ENCODE assay signal across 8 mouse cellular contexts in the genomic region with DNA sequence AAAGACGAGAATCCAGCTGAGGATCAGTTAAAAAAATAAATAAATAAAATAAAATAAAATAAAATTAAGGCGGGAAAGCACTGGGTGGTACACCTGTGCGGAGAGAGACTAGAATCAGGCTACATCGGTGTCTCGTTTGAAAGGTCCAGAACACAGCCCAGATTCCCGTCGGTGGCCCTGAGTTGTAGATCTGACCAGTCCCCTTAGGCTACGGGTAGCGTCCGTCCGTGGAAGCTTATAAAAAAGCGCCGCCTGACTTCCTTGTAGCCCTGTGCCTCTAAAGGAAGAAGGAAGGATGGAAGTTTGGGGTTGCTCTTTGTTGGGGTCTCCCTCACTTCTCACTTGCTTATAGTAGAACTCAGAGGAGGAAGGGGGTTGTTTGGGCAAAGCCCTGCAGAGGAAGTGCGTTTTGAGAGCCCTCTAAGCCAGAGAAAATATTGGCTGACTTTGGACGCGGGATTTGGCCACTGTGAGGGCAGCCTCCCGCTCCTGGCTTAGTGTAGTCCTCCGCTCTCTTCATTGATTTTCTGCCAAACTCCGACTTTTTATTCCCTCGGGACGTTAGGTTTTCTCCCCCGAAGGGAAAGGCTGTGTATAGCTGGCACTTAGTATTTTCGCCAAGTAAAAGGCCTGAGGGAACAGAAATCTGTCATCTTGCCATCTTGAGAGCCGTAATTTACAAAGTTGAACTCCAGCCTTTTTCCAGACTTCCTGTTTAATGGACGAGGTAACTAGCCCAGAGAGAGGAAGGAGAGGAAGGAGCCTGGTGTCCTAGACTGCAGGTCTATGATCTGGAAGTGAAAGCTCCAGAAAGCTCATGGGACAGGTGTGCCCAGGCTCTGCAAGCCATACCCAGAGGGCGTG. TPM values are rescaled to one million over a fixed set of nuclear protein-coding genes. Genes with fewer than 3 reads are reported as not detected.
A peak's percentile ranks its signal among the peaks of the same experiment; 100 is the strongest.
DNase-seq lines count a peak whose midpoint lies in the region; ATAC-seq and TF ChIP-seq lines count a peak whose summit lies in the region.

No protein-coding gene starts in this region.

- peak overlapping the region; percentile 80 to 95 (median 85) for H3K4me3 ChIP-seq in CH12.LX (replicated peaks in 1 of 3; ENCODE audit: low read depth in 2 of 3, low read length in 2 of 3, poor library complexity in 1 of 3)
- H3K4me3 ChIP-seq in forebrain, embryonic 13.5 days: peak overlapping the region; percentile 82
- H3K4me3 ChIP-seq in intestine, embryonic 15.5 days (replicated peaks): peak overlapping the region; percentile 83
- peak overlapping the region; percentile 84 for H3K4me3 ChIP-seq in lung, embryonic 16.5 days (ENCODE audit: low read length)

- 0 out of 2 replicates have a peak, but pooled peaks have one; percentile 5 for ATAC-seq in forebrain, embryonic 13.5 days
- no peak for ATAC-seq in intestine, embryonic 15.5 days
- ATAC-seq in lung, embryonic 16.5 days (ENCODE audit: low read depth): no peak
- ATAC-seq in granulocyte monocyte progenitor cell, adult 5-6 weeks (replicated peaks; ENCODE audit: poor library complexity, severe bottlenecking): no peak

- peak overlapping the region; percentile 96 for H3K4me2 ChIP-seq in CH12.LX (ENCODE audit: insufficient read depth, low read depth, poor library complexity, severe bottlenecking)
- H3K4me2 ChIP-seq in forebrain, embryonic 13.5 days: peak overlapping the region; percentile 88
- H3K4me2 ChIP-seq in intestine, embryonic 15.5 days (replicated peaks): peak overlapping the region; percentile 88
- peak overlapping the region; percentile 94 for H3K4me2 ChIP-seq in lung, embryonic 16.5 days (ENCODE audit: low read depth, low read length)

- WGBS in forebrain, embryonic 13.5 days: 7% methylated on average over 26 of the region's 26 CpGs
- 3% methylated on average over 26 of the region's 26 CpGs for WGBS in intestine, embryonic 15.5 days
- 3% methylated on average over 26 of the region's 26 CpGs for WGBS in lung, embryonic 16.5 days

- 0 out of 2 replicates have a peak, but pooled peaks cover 4% of the 10 kb centered on the region for H3K79me2 ChIP-seq in CH12.LX (replicated peaks; ENCODE audit: control insufficient read depth, extremely low read depth, insufficient read depth, poor library complexity, severe bottlenecking)

- H3K27me3 ChIP-seq in CH12.LX (replicated peaks): no peaks in the 10 kb centered on the region
- H3K27me3 ChIP-seq in forebrain, embryonic 13.5 days: no peaks in the 10 kb centered on the region
- H3K27me3 ChIP-seq in intestine, embryonic 15.5 days (replicated peaks): no peaks in the 10 kb centered on the region
- H3K27me3 ChIP-seq in lung, embryonic 16.5 days (ENCODE audit: control insufficient read depth, insufficient read depth, low read depth, low read length): no peaks in the 10 kb centered on the region

- H3K27ac ChIP-seq in CH12.LX (ENCODE audit: insufficient read depth, low read depth): no peak overlapping the region
- H3K27ac ChIP-seq in forebrain, embryonic 13.5 days: no peak overlapping the region
- H3K27ac ChIP-seq in intestine, embryonic 15.5 days: peak overlapping the region; percentile 84
- peak overlapping the region; percentile 75 for H3K27ac ChIP-seq in lung, embryonic 16.5 days (ENCODE audit: low read length)

- H3K9ac ChIP-seq in CH12.LX (ENCODE audit: insufficient read depth, low read depth): peak overlapping the region; percentile 46
- H3K9ac ChIP-seq in forebrain, embryonic 13.5 days: peak overlapping the region; percentile 78
- peak overlapping the region; percentile 85 for H3K9ac ChIP-seq in intestine, embryonic 15.5 days
- peak overlapping the region; percentile 83 for H3K9ac ChIP-seq in lung, embryonic 16.5 days (ENCODE audit: low read length)

- peaks cover 0 to 31% of the 10 kb centered on the region in 2 experiments; a peak in 2 of 4 replicates for H3K4me1 ChIP-seq in CH12.LX (ENCODE audit: control insufficient read depth in 1 of 2, insufficient read depth in 2 of 2)
- peaks cover 17% of the 10 kb centered on the region for H3K4me1 ChIP-seq in forebrain, embryonic 13.5 days
- peaks cover 12% of the 10 kb centered on the region for H3K4me1 ChIP-seq in intestine, embryonic 15.5 days (replicated peaks)
- H3K4me1 ChIP-seq in lung, embryonic 16.5 days (replicated peaks; ENCODE audit: control insufficient read depth, insufficient read depth, low read length): peaks cover 7% of the 10 kb centered on the region

- H3K36me3 ChIP-seq in CH12.LX (replicated peaks in 1 of 2; ENCODE audit: control insufficient read depth in 1 of 2, insufficient read depth in 1 of 2, low read length in 1 of 2): peaks cover 43 to 71% of the 10 kb centered on the region in 2 experiments
- H3K36me3 ChIP-seq in forebrain, embryonic 13.5 days (ENCODE audit: poor library complexity, severe bottlenecking): peaks cover 21% of the 10 kb centered on the region
- peaks cover 4% of the 10 kb centered on the region; the same call in 1 of the 2 replicates for H3K36me3 ChIP-seq in intestine, embryonic 15.5 days
- no peaks in the 10 kb centered on the region; the same call in 1 of the 2 replicates for H3K36me3 ChIP-seq in lung, embryonic 16.5 days (ENCODE audit: control insufficient read depth, insufficient read depth, low read length)

- dilution Hi-C loops in CH12.LX (cut with MboI; ENCODE audit: extremely low pct_ligation_motif_present, extremely low pct_unique_long_range_greater_than_20kb, low sequenced_read_pairs): no loop called here

- TF ChIP-seq CTCF in CH12.LX (conservative IDR thresholded peaks at IDR 0.05 in 1 of 2, IDR thresholded peaks at IDR 0.05 in 1 of 2; ENCODE audit: low read depth in 2 of 2, low read length in 2 of 2): no peak

- peak; percentile 41; the same call in 1 of the 2 replicates for TF ChIP-seq POLR2A in CH12.LX (IDR thresholded peaks at IDR 0.05; ENCODE audit: low read depth, low read length)

- H3K9me3 ChIP-seq in CH12.LX (replicated peaks; ENCODE audit: low read length): no peaks in the 10 kb centered on the region
- no peaks in the 10 kb centered on the region for H3K9me3 ChIP-seq in forebrain, embryonic 13.5 days (replicated peaks)
- H3K9me3 ChIP-seq in intestine, embryonic 15.5 days: no peaks in the 10 kb centered on the region
- no peaks in the 10 kb centered on the region for H3K9me3 ChIP-seq in lung, embryonic 16.5 days (ENCODE audit: control insufficient read depth, low read length)

- TF ChIP-seq RAD21 in CH12.LX (IDR thresholded peaks at IDR 0.05; ENCODE audit: low read depth, low read length): no peak

- TF ChIP-seq EP300 in CH12.LX (IDR thresholded peaks at IDR 0.05; ENCODE audit: low read length): 0 out of 2 replicates have a peak, but pooled peaks have one; percentile 18

- in situ Hi-C loops in CH12.LX (cut with MboI; ENCODE audit: low pct_ligation_motif_present, low pct_unique_long_range_greater_than_20kb, low sequenced_read_pairs): no loop called here

- peak; percentile 26 to 74 for DNase-seq in adrenal gland, adult (ENCODE audit: inconsistent age in 2 of 2, low spot score in 1 of 2)
- no peak for DNase-seq in adrenal gland, postnatal 4 days (ENCODE audit: low spot score in 2 of 2)
- DNase-seq in CH12.LX (ENCODE audit: extremely low read depth): peak; percentile 54
- DNase-seq in right cerebral cortex, adult 2 months (ENCODE audit: low spot score in 2 of 2): no peak

RNA-seq across cellular contexts. Expression of gene Fuca1, which starts 1.0 kb away (rescaled TPM):
- 10 to 100 TPM; 88.2 to 99.0 TPM for total RNA-seq in adrenal gland, postnatal 4 days (2021)
- total RNA-seq in CH12.LX (2012; rRNA removed) (63.2 and 77.6 TPM in 2 replicates), CH12.LX (2014; rRNA removed) (28.6 and 32.6 TPM in 2 replicates)
- polyA plus RNA-seq in CH12.LX (2012; ENCODE audit: insufficient read length, low read depth): 66.5 and 71.5 TPM in 2 replicates
- 41.7 and 56.6 TPM in 2 replicates for polyA plus RNA-seq in forebrain, embryonic 13.5 days (2015; fragmentation: Nextera tagmentation; extraction: Ambion mirVana)
- polyA plus RNA-seq in intestine, embryonic 15.5 days (2015; fragmentation: Nextera tagmentation; extraction: Ambion mirVana): 134 and 154 TPM in 2 replicates
- 76.4 and 94.8 TPM in 2 replicates for polyA plus RNA-seq in lung, embryonic 16.5 days (2015; fragmentation: Nextera tagmentation; extraction: Ambion mirVana)
- total RNA-seq in granulocyte monocyte progenitor cell, adult 5-6 weeks (2014; fragmentation: Nextera tagmentation): 62.1 and 116 TPM in 2 replicates
- total RNA-seq in granulocyte monocyte progenitor cell, adult 5-6 weeks (2017): 68.2 and 68.6 TPM in 2 replicates

RNA-seq across cellular contexts. Expression of gene Hmgcl, which starts 24.8 kb away (rescaled TPM):
- 10 to 100 TPM; 48.9 to 65.6 TPM for total RNA-seq in adrenal gland, postnatal 4 days (2021)
- total RNA-seq in CH12.LX (2012; rRNA removed) (32.4 and 42.7 TPM in 2 replicates), CH12.LX (2014; rRNA removed) (38.0 and 39.5 TPM in 2 replicates)
- 27.2 and 27.6 TPM in 2 replicates for polyA plus RNA-seq in CH12.LX (2012; ENCODE audit: insufficient read length, low read depth)
- polyA plus RNA-seq in forebrain, embryonic 13.5 days (2015; fragmentation: Nextera tagmentation; extraction: Ambion mirVana): 56.2 and 57.1 TPM in 2 replicates
- polyA plus RNA-seq in intestine, embryonic 15.5 days (2015; fragmentation: Nextera tagmentation; extraction: Ambion mirVana): 105 and 113 TPM in 2 replicates
- 73.0 and 76.9 TPM in 2 replicates for polyA plus RNA-seq in lung, embryonic 16.5 days (2015; fragmentation: Nextera tagmentation; extraction: Ambion mirVana)
- total RNA-seq in granulocyte monocyte progenitor cell, adult 5-6 weeks (2014; fragmentation: Nextera tagmentation): 51.5 and 61.2 TPM in 2 replicates
- total RNA-seq in granulocyte monocyte progenitor cell, adult 5-6 weeks (2017): 36.6 and 40.8 TPM in 2 replicates

RNA-seq across cellular contexts. Expression of gene Cnr2, which starts 26.3 kb away (rescaled TPM):
- 1 to 10 TPM; 3.8 to 4.1 TPM for total RNA-seq in adrenal gland, postnatal 4 days (2021)
- total RNA-seq in CH12.LX (2012; rRNA removed) (5.6 and 6.5 TPM in 2 replicates), CH12.LX (2014; rRNA removed) (13.5 and 13.8 TPM in 2 replicates)
- polyA plus RNA-seq in CH12.LX (2012; ENCODE audit: insufficient read length, low read depth): 9.4 and 10.6 TPM in 2 replicates
- 0.13 and 0.21 TPM in 2 replicates for polyA plus RNA-seq in forebrain, embryonic 13.5 days (2015; fragmentation: Nextera tagmentation; extraction: Ambion mirVana)
- polyA plus RNA-seq in intestine, embryonic 15.5 days (2015; fragmentation: Nextera tagmentation; extraction: Ambion mirVana): 0.28 and 0.42 TPM in 2 replicates
- 1.3 TPM in 2 replicates for polyA plus RNA-seq in lung, embryonic 16.5 days (2015; fragmentation: Nextera tagmentation; extraction: Ambion mirVana)
- total RNA-seq in granulocyte monocyte progenitor cell, adult 5-6 weeks (2014; fragmentation: Nextera tagmentation): 4.5 and 6.0 TPM in 2 replicates
- 4.0 and 5.1 TPM in 2 replicates for total RNA-seq in granulocyte monocyte progenitor cell, adult 5-6 weeks (2017)

RNA-seq across cellular contexts. Expression of gene Gale, which starts 42.0 kb away (rescaled TPM):
- total RNA-seq in adrenal gland, postnatal 4 days (2021): 10 to 100 TPM; 17.7 to 24.6 TPM
- 39.4 and 40.5 TPM in 2 replicates for total RNA-seq in CH12.LX (2012; rRNA removed)
- total RNA-seq in CH12.LX (2014; rRNA removed): 32.9 and 34.8 TPM in 2 replicates
- polyA plus RNA-seq in CH12.LX (2012; ENCODE audit: insufficient read length, low read depth): 23.6 and 23.8 TPM in 2 replicates
- polyA plus RNA-seq in forebrain, embryonic 13.5 days (2015; fragmentation: Nextera tagmentation; extraction: Ambion mirVana): 28.7 and 33.6 TPM in 2 replicates
- 82.5 and 108 TPM in 2 replicates for polyA plus RNA-seq in intestine, embryonic 15.5 days (2015; fragmentation: Nextera tagmentation; extraction: Ambion mirVana)
- polyA plus RNA-seq in lung, embryonic 16.5 days (2015; fragmentation: Nextera tagmentation; extraction: Ambion mirVana): 41.7 and 48.4 TPM in 2 replicates
- 6.3 and 11.1 TPM in 2 replicates for total RNA-seq in granulocyte monocyte progenitor cell, adult 5-6 weeks (2014; fragmentation: Nextera tagmentation)
- total RNA-seq in granulocyte monocyte progenitor cell, adult 5-6 weeks (2017): 5.0 and 5.3 TPM in 2 replicates

RNA-seq across cellular contexts. Expression of gene Pnrc2, which starts 47.8 kb away (rescaled TPM):
- total RNA-seq in adrenal gland, postnatal 4 days (2021): 100 to 1,000 TPM; 152 to 159 TPM
- total RNA-seq in CH12.LX (2012; rRNA removed) (22.2 and 30.5 TPM in 2 replicates), CH12.LX (2014; rRNA removed) (46.9 and 55.0 TPM in 2 replicates)
- 32.8 and 34.4 TPM in 2 replicates for polyA plus RNA-seq in CH12.LX (2012; ENCODE audit: insufficient read length, low read depth)
- 180 and 185 TPM in 2 replicates for polyA plus RNA-seq in forebrain, embryonic 13.5 days (2015; fragmentation: Nextera tagmentation; extraction: Ambion mirVana)
- 164 and 177 TPM in 2 replicates for polyA plus RNA-seq in intestine, embryonic 15.5 days (2015; fragmentation: Nextera tagmentation; extraction: Ambion mirVana)
- polyA plus RNA-seq in lung, embryonic 16.5 days (2015; fragmentation: Nextera tagmentation; extraction: Ambion mirVana): 217 and 224 TPM in 2 replicates
- total RNA-seq in granulocyte monocyte progenitor cell, adult 5-6 weeks (2014; fragmentation: Nextera tagmentation): 65.4 and 67.9 TPM in 2 replicates
- total RNA-seq in granulocyte monocyte progenitor cell, adult 5-6 weeks (2017): 159 and 192 TPM in 2 replicates

Comparison
In these comparisons a context has a peak if more than half of its experiments do, and no peak if none do; other contexts are left out.
1. DNase-seq: peak in adrenal gland, adult (2 of 2) and CH12.LX (single experiment); none in adrenal gland, postnatal 4 days (0 of 2) and right cerebral cortex, adult 2 months (0 of 2).
2. H3K27ac ChIP-seq: peak in intestine, embryonic 15.5 days (single experiment) and lung, embryonic 16.5 days (single experiment); none in CH12.LX (single experiment) and forebrain, embryonic 13.5 days (single experiment).
3. Peak in every context shown above with its lines, with median percentiles within 50 percentile points of each other: H3K4me2 ChIP-seq, H3K4me3 ChIP-seq and H3K9ac ChIP-seq.